Mouse (Mus musculus) embryonic fibroblast, embryonic 13.5 days (primary cell): ENCODE results near the gene Adamts8.

Experiments used
- CTCF ChIP-seq: IDR thresholded peaks from 2 replicates; pipeline ENCODE4 v1.5.1; 2011; ENCODE audit warnings: mild to moderate bottlenecking, control low read depth, low read length, moderate library complexity, borderline replicate concordance; ENCODE audit not compliant: insufficient read depth
- POLR2A ChIP-seq: IDR thresholded peaks from 2 replicates; pipeline ENCODE4 v1.6.1; 2011; ENCODE audit warnings: low read depth, mild to moderate bottlenecking, control low read depth, low read length, moderate library complexity

GRCm38 (mm10) chr9:30932346-30932745 is 10.0 kb upstream of the Adamts8 start:
- TF ChIP-seq CTCF (no peak), POLR2A (no peak)
